Mouse (Mus musculus) forelimb bud, embryonic 11.5 days (tissue): ENCODE data around the gene Polq.
"Not testable (repeated sequence)": the region's sequence is repeated elsewhere in the genome, so short reads cannot be mapped to it uniquely, and the experiment has no call there.

Experiments used
- DNase-seq: peaks from one replicate; pipeline ENCODE4 v3.0.0-alpha.2; 2012; ENCODE audit warnings: low read depth, low spot score

Polq gene

GRCm38 (mm10) chr16:37094169-37094833 lies 82.7 kb downstream of the Polq start:
- peak; percentile 14 for DNase-seq

- DNase-seq = no peak
Observed at GRCm38 (mm10) chr16:37108763-37109162, 97.2 kb downstream of the Polq start.

- peak; percentile 67 for DNase-seq
Observed at GRCm38 (mm10) chr16:37109285-37109684, 97.7 kb downstream of the Polq start.

- DNase-seq = not testable (repeated sequence)
Observed at GRCm38 (mm10) chr16:37125190-37125589, 113.6 kb downstream of the Polq start.
